Mouse (Mus musculus) MEL (cell line): ENCODE data around the gene Ddb2. TPM values are rescaled to one million over a fixed set of nuclear protein-coding genes. Genes with fewer than 3 reads are reported as not detected.

Source experiments
- DNase-seq: peaks from one replicate; pipeline ENCODE4 v3.0.0; 2011; ENCODE audit warnings: low read depth, low spot score
- H3K27ac ChIP-seq: 2 replicates; pipeline ENCODE4 v1.5.1; 2012; ENCODE audit warnings: low read depth, mild to moderate bottlenecking, control low read depth, low read length, moderate library complexity; ENCODE audit not compliant: control insufficient read depth
- H3K27me3 ChIP-seq, 2 experiments: fragments of 150-350 bp in 1 of 2; sonication (generic) in 1 of 2; 2 replicates each; pipeline ENCODE4 v1.6.1; 2012; ENCODE audit warnings: low read length in 2 of 2, mild to moderate bottlenecking in 2 of 2, improper control_type of control experiment in 1 of 2, moderate library complexity in 1 of 2; ENCODE audit not compliant: insufficient read depth in 2 of 2, control insufficient read depth in 1 of 2
- H3K36me3 ChIP-seq, 2 experiments: 2 replicates each; pipeline ENCODE4 v1.6.1; 2012 to 2014; ENCODE audit warnings: low read length in 2 of 2, improper control_type of control experiment in 1 of 2, inconsistent platforms in 1 of 2, mild to moderate bottlenecking in 1 of 2; ENCODE audit not compliant: insufficient read depth in 2 of 2, control insufficient read depth in 1 of 2
- H3K4me1 ChIP-seq, 2 experiments: fragments of 150-350 bp in 1 of 2; sonication (generic) in 1 of 2; 2 replicates each; pipeline ENCODE4 v1.6.1; 2012; ENCODE audit warnings: low read length in 2 of 2, improper control_type of control experiment in 1 of 2, mild to moderate bottlenecking in 1 of 2; ENCODE audit not compliant: insufficient read depth in 2 of 2, control insufficient read depth in 1 of 2
- H3K4me3 ChIP-seq, 2 experiments: fragments of 150-350 bp in 1 of 2; sonication (generic) in 1 of 2; 2 replicates each; pipeline ENCODE4 v1.5.1; 2012; ENCODE audit warnings: low read depth in 2 of 2, low read length in 2 of 2, mild to moderate bottlenecking in 2 of 2, moderate library complexity in 2 of 2, control low read depth in 1 of 2, improper control_type of control experiment in 1 of 2; ENCODE audit not compliant: control insufficient read depth in 1 of 2, insufficient read depth in 1 of 2
- H3K79me2 ChIP-seq: 2 replicates; pipeline ENCODE4 v1.6.1; 2012; ENCODE audit warnings: mild to moderate bottlenecking, low read length, moderate library complexity; ENCODE audit not compliant: control insufficient read depth, poor library complexity, insufficient read depth
- H3K9ac ChIP-seq: 2 replicates; pipeline ENCODE4 v1.6.1; 2012; ENCODE audit warnings: low read depth, mild to moderate bottlenecking, control low read depth, low read length, moderate library complexity; ENCODE audit not compliant: control insufficient read depth, poor library complexity, severe bottlenecking
- H3K9me3 ChIP-seq: fragments of 150-350 bp; sonication (generic); replicated peaks from 2 replicates; pipeline ENCODE4 v1.6.1; 2012; ENCODE audit warnings: mild to moderate bottlenecking, low read length, improper control_type of control experiment, moderate library complexity; ENCODE audit not compliant: insufficient read depth
- CTCF ChIP-seq, 3 experiments: IDR thresholded peaks in 2 of 3; conservative IDR thresholded peaks in 1 of 3; 2 replicates each; pipeline ENCODE4 v1.5.1; 2011 to 2012; ENCODE audit warnings: low read length in 3 of 3, low read depth in 2 of 3, mild to moderate bottlenecking in 2 of 3, improper control_type of control experiment in 1 of 3, inconsistent platforms in 1 of 3, mixed read lengths in 1 of 3, moderate library complexity in 1 of 3; ENCODE audit not compliant: control insufficient read depth in 1 of 3, insufficient read depth in 1 of 3, poor library complexity in 1 of 3, severe bottlenecking in 1 of 3
- E2F4 ChIP-seq: IDR thresholded peaks from 2 replicates; pipeline ENCODE4 v1.6.1; 2011; ENCODE audit warnings: low read depth, low read length, improper control_type of control experiment, borderline replicate concordance
- ETS1 ChIP-seq: IDR thresholded peaks from 2 replicates; pipeline ENCODE4 v1.6.1; 2012; ENCODE audit warnings: low read depth, mild to moderate bottlenecking, inconsistent platforms, low read length, improper control_type of control experiment, moderate library complexity
- GATA1 ChIP-seq: IDR thresholded peaks from 2 replicates; pipeline ENCODE4 v1.6.1; 2011; ENCODE audit warnings: low read depth, low read length, improper control_type of control experiment
- MAFK ChIP-seq: IDR thresholded peaks from 2 replicates; pipeline ENCODE4 v1.6.1; 2011; ENCODE audit warnings: low read depth, mild to moderate bottlenecking, low read length, improper control_type of control experiment, borderline replicate concordance
- MXI1 ChIP-seq: IDR thresholded peaks from 2 replicates; pipeline ENCODE4 v1.6.1; 2011; ENCODE audit warnings: mild to moderate bottlenecking, low read depth, low read length, improper control_type of control experiment
- MYC ChIP-seq: IDR thresholded peaks from 2 replicates; pipeline ENCODE4 v1.6.1; 2011; ENCODE audit warnings: low read depth, mild to moderate bottlenecking, low read length, improper control_type of control experiment, moderate library complexity
- NRF1 ChIP-seq: IDR thresholded peaks from 2 replicates; pipeline ENCODE4 v1.6.1; 2014; ENCODE audit warnings: low read depth, mild to moderate bottlenecking, inconsistent platforms, low read length, improper control_type of control experiment, moderate library complexity; ENCODE audit not compliant: poor library complexity, insufficient read depth, severe bottlenecking
- POLR2AphosphoS2 ChIP-seq: IDR thresholded peaks from 2 replicates; pipeline ENCODE4 v1.6.1; 2011; ENCODE audit warnings: low read length, improper control_type of control experiment
- RCOR1 ChIP-seq: IDR thresholded peaks from 2 replicates; pipeline ENCODE4 v1.6.1; 2012; ENCODE audit warnings: low read depth, mild to moderate bottlenecking, inconsistent platforms, low read length, improper control_type of control experiment
- TAL1 ChIP-seq: IDR thresholded peaks from 2 replicates; pipeline ENCODE4 v1.6.1; 2012; ENCODE audit warnings: mild to moderate bottlenecking, inconsistent platforms, low read length, moderate library complexity, mixed read lengths
- TCF12 ChIP-seq: IDR thresholded peaks from 2 replicates; pipeline ENCODE4 v1.6.1; 2014; ENCODE audit warnings: low read depth, mild to moderate bottlenecking, inconsistent platforms, low read length, improper control_type of control experiment, moderate library complexity
- USF1 ChIP-seq: IDR thresholded peaks from 2 replicates; pipeline ENCODE4 v1.6.1; 2014; ENCODE audit warnings: low read depth, mild to moderate bottlenecking, inconsistent platforms, low read length, improper control_type of control experiment, moderate library complexity
- ZC3H11A ChIP-seq: IDR thresholded peaks from 2 replicates; pipeline ENCODE4 v1.6.1; 2012; ENCODE audit warnings: low read depth, mild to moderate bottlenecking, inconsistent platforms, low read length, improper control_type of control experiment
- ZKSCAN1 ChIP-seq: IDR thresholded peaks from 2 replicates; pipeline ENCODE4 v1.6.1; 2012; ENCODE audit warnings: low read depth, mild to moderate bottlenecking, inconsistent platforms, low read length, improper control_type of control experiment, moderate library complexity
- polyA plus RNA-seq, 2 experiments: library from polyadenylated mRNA; stranded (reverse) in 1 of 2; unstranded in 1 of 2; fragments of >175 nt in 1 of 2; fragments of >200 nt in 1 of 2; gene quantifications; 2 replicates each; pipeline versions ENCODE4 v1.2.1 to v1.2.4; 2012; ENCODE audit warnings: low replicate concordance in 2 of 2, low read depth in 1 of 2; ENCODE audit not compliant: insufficient read length in 2 of 2, insufficient read depth in 1 of 2, missing spikeins in 1 of 2
- total RNA-seq: library from RNA; depleted of rRNA; stranded (reverse); fragments of 300-350 nt; gene quantifications from 2 replicates; pipeline ENCODE4 v1.2.3, GENCODE M21; 2012

Ddb2 gene
- total and polyA plus RNA-seq, 3 experiments: 8.4 to 12.6 TPM; not detected in 1

DNA sequence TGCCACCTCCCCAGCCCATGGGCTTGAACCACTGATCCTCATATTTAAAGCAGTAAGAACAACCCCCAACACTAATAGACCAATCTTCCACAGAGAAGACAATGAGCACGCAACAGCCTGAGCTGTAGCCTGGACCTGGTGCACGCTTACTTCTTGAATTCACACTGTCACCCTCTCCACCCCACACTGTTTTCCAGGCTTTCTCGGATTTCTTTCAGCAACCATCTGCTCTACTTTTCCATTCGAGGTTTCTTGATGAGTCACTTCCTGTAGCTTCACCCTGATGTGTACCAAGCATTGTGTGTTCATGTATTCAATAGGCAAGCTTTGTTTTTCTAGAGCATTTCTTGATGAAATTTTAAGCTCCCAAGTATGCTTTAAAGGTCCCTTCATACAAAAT, 49.4 kb downstream of the Ddb2 start:
- DNase-seq: peak; percentile 35
- H3K79me2 ChIP-seq: peaks cover 4% of the 10 kb centered on the region; the same call in 1 of the 2 replicates
- no peaks in the 10 kb centered on the region for H3K9me3 ChIP-seq
- H3K36me3 ChIP-seq: peaks cover 0 to 14% of the 10 kb centered on the region in 2 experiments; a peak in 2 of 4 replicates
- H3K9ac ChIP-seq: no peak overlapping the region
- no peak for TF ChIP-seq NRF1
- TF ChIP-seq USF1: no peak
- TF ChIP-seq RCOR1: no peak
- TF ChIP-seq TAL1: no peak
- H3K27ac ChIP-seq: no peak overlapping the region
- H3K27me3 ChIP-seq: no peaks in the 10 kb centered on the region
- no peak overlapping the region for H3K4me3 ChIP-seq
- peaks cover 7 to 23% of the 10 kb centered on the region in 2 experiments for H3K4me1 ChIP-seq

DNA sequence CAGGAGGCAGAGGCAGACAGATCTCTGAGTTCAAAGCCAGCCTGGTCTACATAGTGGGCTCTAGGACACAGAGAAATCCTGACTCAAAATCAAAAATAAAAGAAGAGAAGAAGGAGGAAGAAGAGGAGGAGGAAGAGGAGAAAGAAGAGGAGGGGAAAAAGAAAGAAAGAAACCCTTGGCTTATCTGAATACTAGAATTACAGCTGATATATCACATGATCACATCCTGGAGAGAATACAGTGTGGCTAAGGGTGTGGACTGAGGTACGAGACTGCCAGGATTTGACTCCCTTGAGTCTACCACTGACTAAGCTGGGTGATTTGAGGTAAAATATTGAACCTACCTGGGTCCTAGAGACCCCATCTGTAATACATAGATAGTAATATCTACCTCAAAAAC, 50.6 kb downstream of the Ddb2 start:
- Histone ChIP-seq H3K4me1 (peaks cover 7 to 31% of the 10 kb centered on the region in 2 experiments), H3K9ac (no peak overlapping the region), H3K9me3 (no peaks in the 10 kb centered on the region), H3K4me3 (no peak overlapping the region), H3K27ac (no peak overlapping the region)
- peak; percentile 83 for TF ChIP-seq USF1
- no peak for TF ChIP-seq POLR2AphosphoS2
- TF ChIP-seq ZKSCAN1: no peak
- no peak for TF ChIP-seq MAFK
- TF ChIP-seq GATA1: peak; percentile 53
- no peak for TF ChIP-seq MXI1
- no peak for TF ChIP-seq MYC
- TF ChIP-seq ETS1: peak; percentile 74
- no peak for TF ChIP-seq CTCF (IDR thresholded peaks at IDR 0.05 in 2 of 3, conservative IDR thresholded peaks at IDR 0.05 in 1 of 3; ENCODE audit: control insufficient read depth in 1 of 3, insufficient read depth in 1 of 3, low read depth in 2 of 3, low read length in 3 of 3, poor library complexity in 1 of 3, severe bottlenecking in 1 of 3)
- TF ChIP-seq TCF12: no peak
- no peak for TF ChIP-seq ZC3H11A
- no peak for TF ChIP-seq E2F4
- TF ChIP-seq, all 39 proteins: peak for 3
- no peak for DNase-seq
- no peaks in the 10 kb centered on the region for H3K27me3 ChIP-seq
- H3K36me3 ChIP-seq: peaks cover 0 to 19% of the 10 kb centered on the region in 2 experiments; a peak in 2 of 4 replicates
- H3K79me2 ChIP-seq: peaks cover 14% of the 10 kb centered on the region
